Mouse (Mus musculus): ENCODE data around the gene Slc15a1. TPM values are rescaled to one million over a fixed set of nuclear protein-coding genes. Genes with fewer than 3 reads are reported as not detected.

Gene Slc15a1
- polyA plus RNA-seq, 1 experiment from 2014 or later, result 0.74 TPM

GRCm38 (mm10) chr14:121426743-121427142, 78.3 kb downstream of the Slc15a1 start:
- Histone ChIP-seq H3K4me2 (ENCODE audit: low read length) (no peak overlapping the region), H3K4me1 (replicated peaks; ENCODE audit: insufficient read depth, low read length) (0 out of 2 replicates have a peak, but pooled peaks cover 3% of the 10 kb centered on the region), H3K27me3 (ENCODE audit: insufficient read depth, low read length) (no peaks in the 10 kb centered on the region), H3K4me3 (replicated peaks; ENCODE audit: low read depth, low read length) (no peak overlapping the region), H3K9me3 (replicated peaks; ENCODE audit: low read length) (no peaks in the 10 kb centered on the region), H3K9ac (ENCODE audit: low read depth, low read length) (no peak overlapping the region), H3K27ac (no peak overlapping the region), H3K36me3 (ENCODE audit: insufficient read depth, low read length) (no peaks in the 10 kb centered on the region)
- DNase-seq (ENCODE audit: low spot score), result no peak
- TF ChIP-seq CTCF (IDR thresholded peaks at IDR 0.05; ENCODE audit: low read depth), result peak; percentile 54
- ATAC-seq (replicated peaks; ENCODE audit: low FRiP score, low read depth), result no peak

- H3K27ac ChIP-seq, result no peak overlapping the region
- 70% methylated on average over 7 of the region's 7 CpGs for WGBS
- no peak for DNase-seq (ENCODE audit: low spot score)
Measured at GRCm38 (mm10) chr14:121425004-121425793, 79.9 kb downstream of the Slc15a1 start.

GRCm38 (mm10) chr14:121423341-121423751, 81.7 kb downstream of the Slc15a1 start:
- Histone ChIP-seq H3K4me1 (replicated peaks; ENCODE audit: insufficient read depth, low read length) (0 out of 2 replicates have a peak, but pooled peaks cover 3% of the 10 kb centered on the region), H3K4me2 (ENCODE audit: low read length) (no peak overlapping the region), H3K27me3 (ENCODE audit: insufficient read depth, low read length) (no peaks in the 10 kb centered on the region), H3K9me3 (replicated peaks; ENCODE audit: low read length) (no peaks in the 10 kb centered on the region), H3K4me3 (replicated peaks; ENCODE audit: low read depth, low read length) (no peak overlapping the region), H3K9ac (ENCODE audit: low read depth, low read length) (no peak overlapping the region), H3K27ac (peak overlapping the region; percentile 19; the same call in 1 of the 2 replicates), H3K36me3 (ENCODE audit: insufficient read depth, low read length) (no peaks in the 10 kb centered on the region)
- no peak for TF ChIP-seq CTCF (IDR thresholded peaks at IDR 0.05; ENCODE audit: low read depth)
- no peak for DNase-seq (ENCODE audit: low spot score)
- 0 out of 2 replicates have a peak, but pooled peaks have one; percentile 29 for ATAC-seq (replicated peaks; ENCODE audit: low FRiP score, low read depth)
- WGBS, result 53% methylated on average over 7 of the region's 7 CpGs

More at GRCm38 (mm10) chr14:121425004-121425793, 79.9 kb downstream of the Slc15a1 start:
- Histone ChIP-seq H3K9ac (ENCODE audit: low read depth, low read length) (no peak overlapping the region), H3K4me1 (replicated peaks; ENCODE audit: insufficient read depth, low read length) (0 out of 2 replicates have a peak, but pooled peaks cover 3% of the 10 kb centered on the region), H3K4me3 (replicated peaks; ENCODE audit: low read depth, low read length) (no peak overlapping the region), H3K36me3 (ENCODE audit: insufficient read depth, low read length) (no peaks in the 10 kb centered on the region), H3K4me2 (ENCODE audit: low read length) (no peak overlapping the region), H3K9me3 (replicated peaks; ENCODE audit: low read length) (no peaks in the 10 kb centered on the region), H3K27me3 (ENCODE audit: insufficient read depth, low read length) (no peaks in the 10 kb centered on the region)
- TF ChIP-seq CTCF (IDR thresholded peaks at IDR 0.05; ENCODE audit: low read depth), result no peak
- peak; percentile 73 for ATAC-seq (replicated peaks; ENCODE audit: low FRiP score, low read depth)

- H3K36me3 ChIP-seq (ENCODE audit: insufficient read depth, low read length), result no peaks in the 10 kb centered on the region
- peak overlapping the region; percentile 64 for H3K27ac ChIP-seq
- ATAC-seq (replicated peaks; ENCODE audit: low FRiP score, low read depth) (no peak), DNase-seq (ENCODE audit: low spot score) (peak; percentile 45)
- H3K4me3 ChIP-seq (replicated peaks; ENCODE audit: low read depth, low read length), result no peak overlapping the region
- TF ChIP-seq CTCF (IDR thresholded peaks at IDR 0.05; ENCODE audit: low read depth), result no peak
- H3K4me2 ChIP-seq (ENCODE audit: low read length), result no peak overlapping the region
- no peaks in the 10 kb centered on the region for H3K9me3 ChIP-seq (replicated peaks; ENCODE audit: low read length)
- no peak overlapping the region for H3K9ac ChIP-seq (ENCODE audit: low read depth, low read length)
- H3K4me1 ChIP-seq (replicated peaks; ENCODE audit: insufficient read depth, low read length), result 0 out of 2 replicates have a peak, but pooled peaks cover 3% of the 10 kb centered on the region
- H3K27me3 ChIP-seq (ENCODE audit: insufficient read depth, low read length), result no peaks in the 10 kb centered on the region
- WGBS, result 47% methylated on average over 4 of the region's 4 CpGs
Measured at GRCm38 (mm10) chr14:121422664-121423340, 82.2 kb downstream of the Slc15a1 start.

GRCm38 (mm10) chr14:121422000-121422399, 83.1 kb downstream of the Slc15a1 start:
- Histone ChIP-seq H3K4me2 (ENCODE audit: low read length) (no peak overlapping the region), H3K4me3 (replicated peaks; ENCODE audit: low read depth, low read length) (no peak overlapping the region), H3K27ac (peak overlapping the region; percentile 64; the same call in 1 of the 2 replicates), H3K4me1 (replicated peaks; ENCODE audit: insufficient read depth, low read length) (0 out of 2 replicates have a peak, but pooled peaks cover 3% of the 10 kb centered on the region), H3K27me3 (ENCODE audit: insufficient read depth, low read length) (no peaks in the 10 kb centered on the region), H3K9me3 (replicated peaks; ENCODE audit: low read length) (no peaks in the 10 kb centered on the region), H3K36me3 (ENCODE audit: insufficient read depth, low read length) (no peaks in the 10 kb centered on the region), H3K9ac (ENCODE audit: low read depth, low read length) (no peak overlapping the region)
- no peak for DNase-seq (ENCODE audit: low spot score)
- 95% methylated on average over 4 of the region's 4 CpGs for WGBS
- no peak for ATAC-seq (replicated peaks; ENCODE audit: low FRiP score, low read depth)
- TF ChIP-seq CTCF (IDR thresholded peaks at IDR 0.05; ENCODE audit: low read depth), result no peak

GRCm38 (mm10) chr14:121417594-121417993, 87.5 kb downstream of the Slc15a1 start:
- no peak for TF ChIP-seq CTCF (IDR thresholded peaks at IDR 0.05; ENCODE audit: low read depth)
- Histone ChIP-seq H3K36me3 (ENCODE audit: insufficient read depth, low read length) (no peaks in the 10 kb centered on the region), H3K9ac (ENCODE audit: low read depth, low read length) (no peak overlapping the region), H3K4me2 (ENCODE audit: low read length) (no peak overlapping the region), H3K4me1 (replicated peaks; ENCODE audit: insufficient read depth, low read length) (no peaks in the 10 kb centered on the region), H3K27ac (no peak overlapping the region), H3K4me3 (replicated peaks; ENCODE audit: low read depth, low read length) (no peak overlapping the region), H3K27me3 (ENCODE audit: insufficient read depth, low read length) (no peaks in the 10 kb centered on the region), H3K9me3 (replicated peaks; ENCODE audit: low read length) (no peaks in the 10 kb centered on the region)
- WGBS, result 56% methylated on average over 5 of the region's 5 CpGs
- DNase-seq (ENCODE audit: low spot score) (peak; percentile 74), ATAC-seq (replicated peaks; ENCODE audit: low FRiP score, low read depth) (no peak)

All from kidney, postnatal 0 days (tissue).